Mouse (Mus musculus): ENCODE measurements around the gene Tnni1. TPM values are rescaled to one million over a fixed set of nuclear protein-coding genes. Genes with fewer than 3 reads are reported as not detected.

The Tnni1 gene
- total RNA-seq, 4 experiments from 2014 or later, result 0.35 TPM; not detected in 3

GRCm38 (mm10) chr1:135767324-135767890 lies 11.8 kb upstream of the Tnni1 start:
- no peak for DNase-seq

- no peak for DNase-seq
Measured at GRCm38 (mm10) chr1:135768400-135768799, 10.8 kb upstream of the Tnni1 start.

- no peak for DNase-seq
Measured at GRCm38 (mm10) chr1:135770237-135770636, 9.0 kb upstream of the Tnni1 start.

GRCm38 (mm10) chr1:135770896-135771572 lies 8.2 kb upstream of the Tnni1 start:
- DNase-seq, result peak; percentile 45

- DNase-seq, result no peak
Measured at GRCm38 (mm10) chr1:135771573-135771970, 7.7 kb upstream of the Tnni1 start.

- DNase-seq, result no peak
Measured at GRCm38 (mm10) chr1:135776596-135776995, 2.6 kb upstream of the Tnni1 start.

DNA sequence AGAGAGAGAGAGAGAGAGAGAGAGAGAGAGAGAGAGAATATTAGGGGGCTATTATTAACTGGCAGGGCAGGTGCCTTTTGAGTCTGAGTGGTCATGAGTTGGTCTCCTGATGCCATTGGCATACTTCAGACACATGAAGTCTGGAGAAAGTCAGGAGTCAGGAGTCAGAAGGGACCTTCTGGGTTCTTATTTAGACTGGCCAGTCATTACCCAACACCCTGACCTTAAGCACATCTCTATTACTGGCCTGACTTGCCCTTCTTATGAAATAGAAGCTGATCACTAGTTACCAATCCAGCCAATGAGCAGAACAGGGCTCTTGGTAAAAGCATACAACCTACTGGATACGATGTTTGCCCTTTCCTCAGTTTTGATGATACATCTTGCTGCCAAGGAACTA lies 2.2 kb upstream of the Tnni1 start:
- no peak for DNase-seq

DNA sequence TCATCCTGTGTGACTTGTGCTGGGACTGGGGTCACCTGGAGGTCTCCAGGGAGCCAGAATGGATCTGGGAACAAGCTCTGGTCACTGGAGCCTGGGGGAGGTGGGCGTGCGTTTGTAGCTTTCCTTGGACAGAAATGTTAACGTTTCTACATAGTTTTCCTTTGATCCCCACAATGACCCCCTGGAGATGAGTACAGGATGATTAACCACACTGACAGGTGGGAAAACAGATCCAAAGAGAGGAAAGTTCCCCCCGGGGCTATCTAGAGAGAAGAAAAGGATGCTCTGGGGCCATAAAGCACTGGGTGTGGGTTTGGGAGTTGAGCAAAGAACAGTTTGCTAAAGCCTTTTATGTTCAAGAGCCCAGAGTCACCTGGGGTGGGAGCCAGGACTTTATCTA lies 1.4 kb downstream of the Tnni1 start:
- DNase-seq, result no peak

DNA sequence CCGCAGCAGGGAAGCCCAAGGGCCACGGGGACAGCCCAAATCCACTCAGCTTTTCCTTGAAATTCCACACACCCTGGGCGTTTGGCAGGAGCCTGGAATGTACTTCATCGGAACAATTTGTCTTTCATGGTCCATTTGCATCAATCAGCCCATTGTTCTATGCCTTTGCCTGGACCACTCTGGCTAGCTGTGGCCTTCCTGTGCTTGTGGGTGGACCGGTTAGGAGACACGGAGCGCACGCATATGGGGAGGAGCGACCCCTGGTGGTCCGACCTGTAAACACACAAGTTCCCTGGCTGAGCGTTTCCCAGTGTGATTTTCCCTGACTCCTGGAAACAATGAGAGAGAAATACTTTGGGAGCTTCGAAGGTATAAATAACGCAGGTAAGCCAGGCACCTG lies 2.0 kb downstream of the Tnni1 start:
- no peak for DNase-seq

- DNase-seq, result no peak
Measured at GRCm38 (mm10) chr1:135782816-135783215, 3.6 kb downstream of the Tnni1 start.

DNA sequence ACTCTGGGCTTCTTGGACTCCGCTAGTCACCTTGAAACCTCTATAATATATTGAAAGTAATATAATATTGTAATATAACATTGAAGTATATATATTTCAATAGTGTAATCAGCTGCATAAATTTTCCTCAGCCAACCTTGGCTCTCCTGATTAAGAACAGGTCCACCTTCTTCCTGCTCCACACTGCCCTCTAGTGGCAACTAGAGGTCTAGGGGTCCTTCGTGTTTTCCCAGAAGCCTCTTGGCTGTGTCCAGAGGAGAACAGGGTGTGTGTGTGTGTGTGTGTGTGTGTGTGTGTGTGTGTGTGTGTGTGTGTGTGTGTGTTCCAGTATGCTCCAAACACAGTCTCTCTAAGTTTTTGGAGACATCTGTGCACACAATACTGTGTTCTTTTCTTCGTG lies 8.6 kb downstream of the Tnni1 start:
- peak; percentile 49 for DNase-seq

DNA sequence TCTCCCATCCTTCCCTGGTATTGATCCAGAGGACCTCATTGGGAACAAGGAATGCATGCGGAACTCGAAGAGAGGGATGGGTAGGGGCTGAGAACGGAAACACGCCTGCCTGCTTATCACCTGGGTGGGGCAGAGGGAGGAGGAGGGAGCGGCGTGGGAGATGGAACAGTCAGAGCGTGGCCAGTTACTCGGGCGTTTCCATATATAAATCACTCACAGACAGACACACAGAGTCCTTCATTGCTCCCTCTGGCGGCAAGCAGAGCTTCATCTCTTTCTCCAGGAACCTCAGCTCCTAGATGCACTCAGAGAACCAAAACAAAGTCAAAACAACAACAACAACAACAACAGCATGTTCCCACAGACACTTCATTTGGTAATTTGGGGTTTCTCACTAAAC lies 9.5 kb downstream of the Tnni1 start:
- no peak for DNase-seq

GRCm38 (mm10) chr1:135789815-135790214 lies 10.6 kb downstream of the Tnni1 start:
- DNase-seq, result no peak

DNA sequence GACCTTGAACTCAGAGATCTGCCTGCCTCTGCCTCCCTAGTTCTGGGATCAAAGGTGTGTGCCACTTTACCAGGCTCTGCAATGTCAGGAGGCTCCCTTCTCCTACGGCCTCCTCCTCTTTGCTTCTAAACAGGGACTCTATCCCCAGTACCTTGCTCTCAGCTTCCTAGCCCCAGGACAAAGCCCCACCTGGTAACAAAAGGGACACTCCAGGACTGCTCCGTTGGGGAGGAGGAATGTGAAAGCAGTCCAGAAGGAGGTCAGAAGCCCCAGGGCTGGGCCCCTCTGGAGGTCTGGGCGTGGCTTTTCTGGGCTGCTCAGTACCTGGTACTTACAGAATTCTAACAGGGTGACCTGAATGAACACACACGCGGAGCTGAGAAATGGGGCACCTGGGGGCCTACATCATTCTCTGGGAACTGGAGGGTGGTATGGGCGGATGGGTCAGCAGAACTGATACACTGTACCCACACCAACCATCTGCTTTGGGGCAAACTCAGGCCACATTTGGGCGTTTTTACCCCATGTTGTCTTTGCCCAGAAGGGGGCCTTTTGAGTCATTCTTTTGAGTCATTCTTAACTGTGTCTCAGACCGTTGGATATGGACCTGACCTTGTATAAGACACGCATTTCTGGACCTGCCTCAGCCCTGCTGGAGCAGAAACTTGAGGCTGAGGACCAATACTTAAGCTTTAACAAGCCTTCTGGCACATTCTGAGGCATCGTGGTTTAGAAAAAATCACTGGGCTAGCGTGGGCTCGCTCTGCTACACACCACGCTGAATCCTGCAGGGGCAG lies 13.1 kb downstream of the Tnni1 start:
- DNase-seq, result no peak

DNA sequence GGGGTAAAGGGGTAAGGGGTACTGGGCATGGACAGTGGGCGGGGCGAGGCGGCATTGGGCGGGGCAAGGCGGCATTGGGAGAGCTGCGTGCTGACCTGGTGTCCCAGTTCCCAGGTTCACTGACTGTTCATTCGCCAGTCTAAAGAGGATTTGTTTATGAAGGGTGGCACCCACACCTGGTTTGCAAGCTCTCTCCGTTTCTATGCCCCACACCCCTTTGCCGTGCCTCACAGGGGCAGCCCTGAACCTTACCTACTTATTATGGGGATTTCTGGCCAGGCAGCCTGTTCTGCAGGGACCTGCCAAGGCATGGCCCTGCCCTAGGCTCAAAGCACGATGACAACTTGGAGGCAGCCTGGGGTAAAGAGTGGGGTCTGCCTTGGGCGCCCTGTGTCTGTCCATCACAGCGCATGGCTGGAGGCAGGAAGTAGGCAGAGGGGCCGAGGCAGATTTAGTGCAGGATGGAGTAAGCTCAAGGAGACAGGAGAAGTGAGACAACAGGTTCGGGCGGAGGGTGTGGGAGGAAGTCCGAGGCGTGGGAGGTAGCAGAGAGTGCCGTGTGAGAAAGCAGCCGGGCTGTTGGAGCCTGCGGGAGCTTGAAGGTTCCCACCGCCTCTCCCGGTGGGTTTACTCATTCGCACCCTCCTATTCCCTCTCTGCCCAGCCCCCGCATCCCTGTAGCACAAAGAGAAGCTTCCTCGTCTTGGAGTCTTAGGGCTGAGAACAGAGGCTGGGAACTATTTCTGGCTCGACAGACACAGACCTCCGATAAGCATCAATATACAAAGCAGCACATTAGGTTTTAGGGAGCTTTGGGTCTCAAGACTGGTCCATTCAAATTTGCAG lies 14.4 kb downstream of the Tnni1 start:
- DNase-seq, result no peak

- no peak for DNase-seq
Measured at GRCm38 (mm10) chr1:135794216-135795134, 15.2 kb downstream of the Tnni1 start.

- no peak for DNase-seq
Measured at GRCm38 (mm10) chr1:135798492-135798891, 19.3 kb downstream of the Tnni1 start.

DNA sequence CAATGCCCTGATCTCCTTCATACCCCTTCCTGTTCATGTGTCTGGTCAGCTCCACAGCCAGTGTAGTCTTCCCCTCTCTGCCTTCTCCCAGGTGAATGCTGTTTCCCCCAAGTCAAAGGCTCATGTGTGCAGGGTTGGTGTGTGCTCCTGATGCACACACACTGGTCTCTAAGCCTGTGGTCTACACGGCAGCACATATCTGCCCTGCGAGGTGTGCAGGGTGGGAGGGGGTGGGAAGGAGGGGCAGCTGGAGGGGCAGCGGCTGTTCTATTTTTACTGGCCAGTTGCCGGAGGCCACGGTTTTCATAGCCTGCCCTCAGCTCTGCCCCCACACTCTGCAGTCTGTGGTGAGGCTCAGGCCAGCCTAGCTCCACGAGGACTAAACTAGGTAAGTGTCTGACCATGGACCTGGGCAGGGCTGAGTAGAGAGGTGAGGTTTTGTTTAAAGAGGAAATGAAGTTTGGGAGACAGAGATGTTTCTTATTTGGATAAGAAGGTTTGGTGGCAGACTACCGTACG lies 19.9 kb downstream of the Tnni1 start:
- no peak for DNase-seq

GRCm38 (mm10) chr1:135800192-135800950 lies 21.1 kb downstream of the Tnni1 start:
- DNase-seq, result no peak

DNA sequence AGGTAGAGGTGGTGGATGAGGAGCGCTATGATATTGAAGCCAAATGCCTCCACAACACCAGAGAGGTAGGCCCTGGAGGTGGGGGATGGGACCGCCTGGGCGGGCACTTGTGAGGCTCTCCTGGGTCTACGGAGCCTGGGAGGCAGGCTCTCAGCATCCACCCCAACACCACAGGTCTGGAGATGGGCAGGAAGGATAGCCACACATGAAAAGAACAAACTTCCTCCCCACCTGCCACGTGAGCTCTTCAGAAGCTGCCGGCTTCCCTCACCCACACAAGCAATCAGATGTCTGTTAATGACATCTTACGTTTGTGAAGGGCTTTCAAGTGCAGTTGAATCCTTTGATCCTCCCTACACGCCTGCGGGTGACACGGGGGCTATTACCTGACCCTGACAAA lies 28.3 kb downstream of the Tnni1 start:
- DNase-seq, result no peak

DNA sequence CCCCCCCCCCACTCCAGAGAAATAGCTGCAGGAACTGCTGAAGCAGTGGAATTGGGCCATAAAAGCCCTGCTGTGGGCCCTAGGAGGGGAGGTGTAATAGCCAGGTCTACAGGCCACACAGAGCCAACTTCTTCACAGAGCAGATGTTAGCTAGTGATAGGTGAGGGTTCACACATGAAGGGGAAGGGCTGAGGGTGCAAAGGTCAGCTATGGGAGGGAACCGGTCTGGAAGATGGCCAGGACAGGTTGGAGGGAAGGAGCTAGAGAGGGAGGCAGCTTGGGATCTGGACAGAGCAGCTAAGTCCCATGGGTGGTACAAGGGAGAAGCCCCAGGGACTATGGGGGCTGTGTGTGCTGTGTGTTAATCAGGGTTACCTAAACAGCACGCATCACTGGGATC lies 30.9 kb downstream of the Tnni1 start:
- DNase-seq, result no peak
